Mouse (Mus musculus) midbrain, embryonic 13.5 days (tissue): ENCODE data around the gene Zfp39. TPM values are rescaled to one million over a fixed set of nuclear protein-coding genes. Genes with fewer than 3 reads are reported as not detected.
A peak's percentile ranks its signal among the peaks of the same experiment; 100 is the strongest.
"Not testable (repeated sequence)": the region's sequence is repeated elsewhere in the genome, so short reads cannot be mapped to it uniquely, and the experiment has no call there.

Source experiments
- ATAC-seq: fragments of 200-750 bp; cut with Nextera tagmentation; 2 replicates; pipeline ENCODE4 v1.8.0; 2017; ENCODE audit warnings: mild to moderate bottlenecking, moderate TSS enrichment, moderate library complexity
- H3K27ac ChIP-seq: fragments of 300-500 bp; sonication (generic); 2 replicates; pipeline ENCODE4 v1.5.1; 2015; ENCODE audit warnings: inconsistent platforms, mild to moderate bottlenecking, moderate library complexity
- H3K27me3 ChIP-seq: fragments of 300-500 bp; sonication (generic); 2 replicates; pipeline ENCODE4 v1.6.1; 2015; ENCODE audit warnings: mild to moderate bottlenecking, inconsistent platforms
- H3K36me3 ChIP-seq: fragments of 300-500 bp; sonication (generic); 2 replicates; pipeline ENCODE4 v1.6.1; 2015; ENCODE audit warnings: mild to moderate bottlenecking, inconsistent platforms
- H3K4me1 ChIP-seq: fragments of 300-500 bp; sonication (generic); replicated peaks from 2 replicates; pipeline ENCODE4 v1.6.1; 2015; ENCODE audit warnings: inconsistent platforms
- H3K4me2 ChIP-seq: fragments of 300-500 bp; sonication (generic); replicated peaks from 2 replicates; pipeline ENCODE4 v1.6.1; 2015; ENCODE audit warnings: moderate library complexity, mild to moderate bottlenecking, inconsistent platforms
- H3K4me3 ChIP-seq: fragments of 300-500 bp; sonication (generic); replicated peaks from 2 replicates; pipeline ENCODE4 v1.5.1; 2015; ENCODE audit warnings: mild to moderate bottlenecking, inconsistent platforms
- H3K9ac ChIP-seq: fragments of 300-500 bp; sonication (generic); replicated peaks from 2 replicates; pipeline ENCODE4 v1.6.1; 2015; ENCODE audit warnings: mild to moderate bottlenecking, inconsistent platforms
- H3K9me3 ChIP-seq: fragments of 300-500 bp; sonication (generic); 2 replicates; pipeline ENCODE4 v1.6.1; 2016; ENCODE audit warnings: mild to moderate bottlenecking, inconsistent platforms
- WGBS: fragments of 180-500 bp; shearing (Covaris S2); methylation state at CpG from one replicate; pipeline ENCODE4 v1.1.7; 2015; 5-methylcytosine and 5-hydroxymethylcytosine counted together
- polyA plus RNA-seq: library from polyadenylated mRNA; unstranded; fragments of >200 nt; fragmentation: Nextera tagmentation; extraction: Ambion mirVana; gene quantifications from 2 replicates; pipeline ENCODE4 v1.2.1, GENCODE M21; 2015

The Zfp39 gene
- polyA plus RNA-seq, 1 experiment from 2014 or later: 4.4 TPM

GRCm38 (mm10) chr11:58867954-58868330, 36.1 kb downstream of the Zfp39 start:
- peaks cover 14% of the 10 kb centered on the region for H3K4me1 ChIP-seq
- WGBS: 85% methylated on average over 6 of the region's 6 CpGs
- H3K9ac ChIP-seq: peak overlapping the region; percentile 90
- H3K4me2 ChIP-seq: peak overlapping the region; percentile 85
- no peaks in the 10 kb centered on the region for H3K27me3 ChIP-seq
- ATAC-seq: no peak
- peak overlapping the region; percentile 80 for H3K4me3 ChIP-seq
- peaks cover 24% of the 10 kb centered on the region for H3K36me3 ChIP-seq
- H3K9me3 ChIP-seq: no peaks in the 10 kb centered on the region
- H3K27ac ChIP-seq: 0 out of 2 replicates have a peak overlapping the region, but pooled peaks have one; percentile 87

GRCm38 (mm10) chr11:58867039-58867953, 36.7 kb downstream of the Zfp39 start, which contains the start of gene 2810021J22Rik:
Gene 2810021J22Rik (plus strand): TSS chr11:58867216.
- 4% methylated on average over 37 of the region's 37 CpGs for WGBS
- H3K4me2 ChIP-seq: peak within 1 kb of the TSS; percentile 85
- peak within 1 kb of the TSS; percentile 90 for H3K9ac ChIP-seq
- ATAC-seq: peak; percentile 95
- H3K9me3 ChIP-seq: no peaks in the 10 kb centered on the region
- peak within 1 kb of the TSS; percentile 87 for H3K27ac ChIP-seq
- no peaks in the 10 kb centered on the region for H3K27me3 ChIP-seq
- peaks cover 14% of the 10 kb centered on the region for H3K4me1 ChIP-seq
- H3K36me3 ChIP-seq: peaks cover 24% of the 10 kb centered on the region
- H3K4me3 ChIP-seq: peak within 1 kb of the TSS; percentile 80

- no peaks in the 10 kb centered on the region for H3K27me3 ChIP-seq
- no peak overlapping the region for H3K9ac ChIP-seq
- H3K9me3 ChIP-seq: peaks cover 16% of the 10 kb centered on the region
- no peak overlapping the region for H3K4me2 ChIP-seq
- no peaks in the 10 kb centered on the region for H3K4me1 ChIP-seq
- no peak overlapping the region for H3K27ac ChIP-seq
- 96% methylated on average over 8 of the region's 8 CpGs for WGBS
- H3K4me3 ChIP-seq: no peak overlapping the region
- H3K36me3 ChIP-seq: peaks cover 60% of the 10 kb centered on the region
- no peak for ATAC-seq
These were observed 43.3 kb downstream of the Zfp39 start for GRCm38 (mm10) chr11:58860744-58861143.

- Histone ChIP-seq H3K4me1 (peaks cover 16% of the 10 kb centered on the region), H3K36me3 (peaks cover 48% of the 10 kb centered on the region), H3K9me3 (no peaks in the 10 kb centered on the region), H3K27me3 (no peaks in the 10 kb centered on the region), H3K27ac (no peak overlapping the region), H3K4me2 (no peak overlapping the region), H3K4me3 (no peak overlapping the region), H3K9ac (no peak overlapping the region)
- 73% methylated on average over 2 of the region's 2 CpGs for WGBS
- ATAC-seq: no peak
These were observed 54.3 kb downstream of the Zfp39 start for GRCm38 (mm10) chr11:58849731-58850130.

- peak overlapping the region; percentile 93 for H3K9ac ChIP-seq
- 47% methylated on average over 9 of the region's 9 CpGs for WGBS
- ATAC-seq: peak; percentile 12; the same call in 1 of the 2 replicates
These were observed 56.4 kb downstream of the Zfp39 start for GRCm38 (mm10) chr11:58847636-58848035.

GRCm38 (mm10) chr11:58846919-58847461, 57.0 kb downstream of the Zfp39 start, which contains the start of gene Gm12258:
Gene Gm12258 (plus strand): TSS chr11:58847158.
- Histone ChIP-seq H3K9ac (peak within 1 kb of the TSS; percentile 93), H3K4me3 (peak within 1 kb of the TSS; percentile 90), H3K9me3 (no peaks in the 10 kb centered on the region), H3K4me1 (peaks cover 16% of the 10 kb centered on the region), H3K27ac (peak within 1 kb of the TSS; percentile 76), H3K36me3 (peaks cover 32% of the 10 kb centered on the region), H3K4me2 (peak within 1 kb of the TSS; percentile 84), H3K27me3 (no peaks in the 10 kb centered on the region)
- peak; percentile 100 for ATAC-seq
- under 1% methylated on average over 24 of the region's 24 CpGs for WGBS

More at GRCm38 (mm10) chr11:58847636-58848035, 56.4 kb downstream of the Zfp39 start:
- Histone ChIP-seq H3K4me1 (peaks cover 16% of the 10 kb centered on the region), H3K36me3 (peaks cover 39% of the 10 kb centered on the region), H3K9me3 (no peaks in the 10 kb centered on the region), H3K27me3 (no peaks in the 10 kb centered on the region), H3K4me3 (peak overlapping the region; percentile 90), H3K4me2 (peak overlapping the region; percentile 84), H3K27ac (peak overlapping the region; percentile 76; the same call in 1 of the 2 replicates)

- not testable (repeated sequence) for H3K27me3 ChIP-seq, ATAC-seq, H3K27ac ChIP-seq, H3K4me1 ChIP-seq, H3K9me3 ChIP-seq, H3K9ac ChIP-seq, H3K4me2 ChIP-seq, H3K36me3 ChIP-seq, H3K4me3 ChIP-seq
These were observed 65.1 kb downstream of the Zfp39 start, which contains the start of gene Olfr311 for GRCm38 (mm10) chr11:58838951-58839350. Gene Olfr311 (plus strand): TSS chr11:58839251.

Other genes starting within 250 kb of the Zfp39 start
- not detected in 2 replicates for gene Olfr322, start 245.4 kb downstream of the Zfp39 start, polyA plus RNA-seq
- gene Olfr320, start 223.1 kb downstream of the Zfp39 start, polyA plus RNA-seq: not detected in 2 replicates
- not detected in 2 replicates for gene Olfr319, start 205.1 kb downstream of the Zfp39 start, polyA plus RNA-seq
- gene Olfr318, start 180.2 kb downstream of the Zfp39 start, polyA plus RNA-seq: not detected in 2 replicates
- gene Olfr317, start 165.0 kb downstream of the Zfp39 start, polyA plus RNA-seq: 0.12 and 0.23 TPM in 2 replicates
- not detected in 2 replicates for gene Olfr316, start 151.5 kb downstream of the Zfp39 start, polyA plus RNA-seq
- gene Olfr315, start 131.0 kb downstream of the Zfp39 start, polyA plus RNA-seq: not detected in 2 replicates
- gene Olfr314, start 121.3 kb downstream of the Zfp39 start, polyA plus RNA-seq: not detected in 2 replicates
- gene Fam183b, start 102.3 kb downstream of the Zfp39 start, polyA plus RNA-seq: 2.4 and 7.3 TPM in 2 replicates
- gene Olfr313, start 89.2 kb downstream of the Zfp39 start, polyA plus RNA-seq: 0.10 TPM in 1 of 2 replicates, not detected in the other
- not detected in 2 replicates for gene Olfr312, start 75.0 kb downstream of the Zfp39 start, polyA plus RNA-seq
- not detected in 2 replicates for gene Olfr311, start 65.0 kb downstream of the Zfp39 start, polyA plus RNA-seq
- 18.5 and 21.3 TPM in 2 replicates for gene Gm12258, start 57.1 kb downstream of the Zfp39 start, polyA plus RNA-seq
- 12.7 and 14.0 TPM in 2 replicates for gene 2810021J22Rik, start 37.0 kb downstream of the Zfp39 start, polyA plus RNA-seq
- gene Btnl10, start 13.7 kb upstream of the Zfp39 start, polyA plus RNA-seq: not detected in 2 replicates
- 453 and 491 TPM in 2 replicates for gene Rnf187, start 34.7 kb upstream of the Zfp39 start, polyA plus RNA-seq
- 383 and 402 TPM in 2 replicates for gene Hist3h2ba, start 44.7 kb upstream of the Zfp39 start, polyA plus RNA-seq
- 149 and 155 TPM in 2 replicates for gene Hist3h2a, start 50.5 kb upstream of the Zfp39 start, polyA plus RNA-seq
- 1.1 and 1.3 TPM in 2 replicates for gene Trim17, start 50.5 kb upstream of the Zfp39 start, polyA plus RNA-seq
- 18.7 and 21.9 TPM in 2 replicates for gene Trim11, start 73.9 kb upstream of the Zfp39 start, polyA plus RNA-seq
- 0.04 and 0.08 TPM in 2 replicates for gene Obscn, start 232.2 kb upstream of the Zfp39 start, polyA plus RNA-seq